Mouse (Mus musculus) cortical plate, adult 2 months (tissue): Measurements from ENCODE around the gene Rnd2.

Experiments
- CTCF ChIP-seq: fragments of 200-500 bp; IDR thresholded peaks from 2 replicates; pipeline ENCODE4 v1.5.1; 2011; ENCODE audit warnings: mild to moderate bottlenecking, control low read depth, low read length; ENCODE audit not compliant: insufficient read depth; ENCODE audit errors: extremely low read depth
- POLR2A ChIP-seq: fragments of 200-500 bp; IDR thresholded peaks from 2 replicates; pipeline ENCODE4 v1.6.1; 2011; ENCODE audit warnings: mild to moderate bottlenecking, low read length, control low read depth; ENCODE audit not compliant: insufficient read depth; ENCODE audit errors: extremely low read depth

- TF ChIP-seq POLR2A (no peak), CTCF (no peak)
Observed at GRCm38 (mm10) chr11:101454702-101455101, 10.1 kb upstream of the Rnd2 start.
